8 mouse cellular contexts compared by ENCODE assay signal in genomic region chr10:22618842-22619241, GRCm38 (mm10). TPM values are rescaled to one million over a fixed set of nuclear protein-coding genes. Genes with fewer than 3 reads are reported as not detected.
A peak's percentile ranks its signal among the peaks of the same experiment; 100 is the strongest.
DNase-seq lines count a peak whose midpoint lies in the region; ATAC-seq and TF ChIP-seq lines count a peak whose summit lies in the region.

No protein-coding gene starts in this region.

- no peaks in the 10 kb centered on the region for H3K9me3 ChIP-seq in forebrain, postnatal 0 days (ENCODE audit: low read length)
- H3K9me3 ChIP-seq in forebrain, embryonic 15.5 days: no peaks in the 10 kb centered on the region

- 73% methylated on average over 2 of the region's 2 CpGs for WGBS in forebrain, postnatal 0 days
- 74% methylated on average over 2 of the region's 2 CpGs for WGBS in forebrain, embryonic 15.5 days

- no peak overlapping the region for H3K9ac ChIP-seq in forebrain, postnatal 0 days
- no peak overlapping the region for H3K9ac ChIP-seq in forebrain, embryonic 15.5 days (replicated peaks)

- H3K4me3 ChIP-seq in forebrain, postnatal 0 days (ENCODE audit: low read depth, low read length): no peak overlapping the region
- H3K4me3 ChIP-seq in forebrain, embryonic 15.5 days: no peak overlapping the region

- no peaks in the 10 kb centered on the region for H3K36me3 ChIP-seq in forebrain, postnatal 0 days (ENCODE audit: insufficient read depth)
- H3K36me3 ChIP-seq in forebrain, embryonic 15.5 days: no peaks in the 10 kb centered on the region

- no peaks in the 10 kb centered on the region for H3K27me3 ChIP-seq in forebrain, postnatal 0 days (ENCODE audit: insufficient read depth, low read length)
- no peaks in the 10 kb centered on the region for H3K27me3 ChIP-seq in forebrain, embryonic 15.5 days

- ATAC-seq in forebrain, postnatal 0 days: no peak
- ATAC-seq in forebrain, embryonic 15.5 days (replicated peaks): no peak
- 0 out of 2 replicates have a peak, but pooled peaks have one; percentile 45 for ATAC-seq in common myeloid progenitor, adult 5-6 weeks (replicated peaks; ENCODE audit: low read depth, poor library complexity, severe bottlenecking)
- no peak for ATAC-seq in megakaryocyte, adult 5-6 weeks (ENCODE audit: poor library complexity, severe bottlenecking)

- peak; percentile 60 for TF ChIP-seq CTCF in forebrain, postnatal 0 days (IDR thresholded peaks at IDR 0.05; ENCODE audit: low read depth)

- no peaks in the 10 kb centered on the region for H3K4me1 ChIP-seq in forebrain, postnatal 0 days (ENCODE audit: insufficient read depth)
- no peaks in the 10 kb centered on the region for H3K4me1 ChIP-seq in forebrain, embryonic 15.5 days

- DNase-seq in forebrain, postnatal 0 days: peak; percentile 30
- peak; percentile 40 for DNase-seq in right cerebral cortex, adult 18-20 months
- no peak for DNase-seq in right cerebral cortex, postnatal 36 days (ENCODE audit: low spot score in 2 of 2)
- peak; percentile 24 to 43 for DNase-seq in layer of hippocampus, postnatal 14 days (ENCODE audit: low spot score in 2 of 2)
- DNase-seq in spleen, postnatal 10 days (ENCODE audit: low spot score in 2 of 2): no peak

- no peak overlapping the region for H3K27ac ChIP-seq in forebrain, postnatal 0 days (ENCODE audit: low read depth, low read length)
- no peak overlapping the region for H3K27ac ChIP-seq in forebrain, embryonic 15.5 days (replicated peaks)

- H3K4me2 ChIP-seq in forebrain, postnatal 0 days (ENCODE audit: low read depth): no peak overlapping the region
- no peak overlapping the region for H3K4me2 ChIP-seq in forebrain, embryonic 15.5 days (replicated peaks)

RNA-seq across cellular contexts. Expression of gene Slc2a12, which starts 26.0 kb away (rescaled TPM):
- total RNA-seq in forebrain, postnatal 0 days (2014; rRNA removed): 5.5 and 7.3 TPM in 2 replicates
- 4.6 and 6.6 TPM in 2 replicates for polyA plus RNA-seq in forebrain, postnatal 0 days (2015; fragmentation: Nextera tagmentation; extraction: Ambion mirVana)
- polyA plus RNA-seq in forebrain, embryonic 15.5 days (2015; fragmentation: Nextera tagmentation; extraction: Ambion mirVana): 2.8 and 4.0 TPM in 2 replicates
- not detected in 2 replicates for total RNA-seq in common myeloid progenitor, adult 5-6 weeks (2017)
- total RNA-seq in layer of hippocampus, postnatal 14 days (2021): 10 to 100 TPM in 1 of 2 experiments, 1 to 10 TPM in 1; 4.0 to 13.4 TPM
- not detected in 2 replicates for total RNA-seq in megakaryocyte, adult 5-6 weeks (2015)
- 0.11 TPM in 1 of 2 replicates, not detected in the other for total RNA-seq in megakaryocyte, adult 5-6 weeks (2017)

Comparison
In these comparisons a context has a peak if more than half of its experiments do, and no peak if none do; other contexts are left out.
1. DNase-seq: peak in forebrain, postnatal 0 days (single experiment), right cerebral cortex, adult 18-20 months (single experiment) and layer of hippocampus, postnatal 14 days (2 of 2); none in right cerebral cortex, postnatal 36 days (0 of 2) and spleen, postnatal 10 days (0 of 2).